Mouse (Mus musculus) testis, adult 2 months (tissue): ENCODE results near the gene Bpifb9a. TPM values are rescaled to one million over a fixed set of nuclear protein-coding genes. Genes with fewer than 3 reads are reported as not detected.
A peak's percentile ranks its signal among the peaks of the same experiment; 100 is the strongest.
"Not testable (repeated sequence)": the region's sequence is repeated elsewhere in the genome, so short reads cannot be mapped to it uniquely, and the experiment has no call there.

Experiments used
- H3K27ac ChIP-seq: fragments of 200-500 bp; 2 replicates; pipeline ENCODE4 v1.5.1; 2012; ENCODE audit warnings: low read depth, low read length; ENCODE audit not compliant: control insufficient read depth, insufficient read depth
- H3K27me3 ChIP-seq: fragments of 200-500 bp; 2 replicates; pipeline ENCODE4 v1.6.1; 2012; ENCODE audit warnings: mild to moderate bottlenecking, low read length, moderate library complexity; ENCODE audit not compliant: control insufficient read depth, insufficient read depth
- H3K36me3 ChIP-seq: fragments of 200-500 bp; 2 replicates; pipeline ENCODE4 v1.6.1; 2012; ENCODE audit warnings: mild to moderate bottlenecking, low read length; ENCODE audit not compliant: control insufficient read depth, insufficient read depth
- H3K4me1 ChIP-seq: fragments of 200-500 bp; 2 replicates; pipeline ENCODE4 v1.6.1; 2012; ENCODE audit warnings: low read length; ENCODE audit not compliant: control insufficient read depth, insufficient read depth
- H3K4me3 ChIP-seq: fragments of 200-500 bp; 2 replicates; pipeline ENCODE4 v1.5.1; 2012; ENCODE audit warnings: low read depth, mild to moderate bottlenecking, low read length, moderate library complexity, mixed read lengths; ENCODE audit not compliant: control insufficient read depth
- CTCF ChIP-seq: fragments of 200-500 bp; IDR thresholded peaks from 2 replicates; pipeline ENCODE4 v1.5.1; 2012; ENCODE audit warnings: low read depth, mild to moderate bottlenecking, inconsistent platforms, low read length, moderate library complexity; ENCODE audit not compliant: control insufficient read depth, insufficient read depth, insufficient replicate concordance
- POLR2A ChIP-seq: fragments of 200-500 bp; IDR thresholded peaks from 2 replicates; pipeline ENCODE4 v1.6.1; 2012; ENCODE audit warnings: low read depth, mild to moderate bottlenecking, inconsistent platforms, low read length, moderate library complexity; ENCODE audit not compliant: control insufficient read depth
- polyA plus RNA-seq: library from polyadenylated mRNA; depleted of rRNA; stranded (reverse); fragments of >200 nt; gene quantifications from 2 replicates; pipeline ENCODE4 v1.2.3, GENCODE M21; 2012

Gene Bpifb9a
- polyA plus RNA-seq, 1 experiment: not detected

- H3K4me3 ChIP-seq: no peak overlapping the region
- no peaks in the 10 kb centered on the region for H3K27me3 ChIP-seq
- no peak overlapping the region for H3K27ac ChIP-seq
- H3K36me3 ChIP-seq: no peaks in the 10 kb centered on the region
- H3K4me1 ChIP-seq: no peaks in the 10 kb centered on the region
- TF ChIP-seq POLR2A (no peak), CTCF (no peak)
These were observed 1.9 kb upstream of the Bpifb9a start for GRCm38 (mm10) chr2:154255770-154256169.

GRCm38 (mm10) chr2:154264397-154264796 lies 6.7 kb downstream of the Bpifb9a start:
- H3K27ac ChIP-seq, H3K27me3 ChIP-seq, H3K36me3 ChIP-seq, H3K4me1 ChIP-seq, H3K4me3 ChIP-seq: not testable (repeated sequence)

GRCm38 (mm10) chr2:154291866-154292265 lies 34.2 kb downstream of the Bpifb9a start:
- H3K27ac ChIP-seq, H3K4me1 ChIP-seq, H3K27me3 ChIP-seq, H3K36me3 ChIP-seq, H3K4me3 ChIP-seq: not testable (repeated sequence)

- no peaks in the 10 kb centered on the region for H3K4me1 ChIP-seq
- H3K27me3 ChIP-seq: no peaks in the 10 kb centered on the region
- peak overlapping the region; percentile 59; the same call in 1 of the 2 replicates for H3K27ac ChIP-seq
- no peak overlapping the region for H3K4me3 ChIP-seq
- no peak for TF ChIP-seq POLR2A
- TF ChIP-seq CTCF: no peak
- H3K36me3 ChIP-seq: peaks cover 2% of the 10 kb centered on the region; the same call in 1 of the 2 replicates
These were observed 35.2 kb downstream of the Bpifb9a start for GRCm38 (mm10) chr2:154292833-154293232.

- not testable (repeated sequence) for H3K4me3 ChIP-seq, H3K4me1 ChIP-seq, H3K27me3 ChIP-seq, H3K36me3 ChIP-seq, H3K27ac ChIP-seq
- TF ChIP-seq CTCF: peak; percentile 22; the same call in 1 of the 2 replicates
These were observed 37.1 kb downstream of the Bpifb9a start for GRCm38 (mm10) chr2:154294746-154295145.

GRCm38 (mm10) chr2:154300496-154300895 lies 42.8 kb downstream of the Bpifb9a start:
- peak; percentile 87; the same call in 1 of the 2 replicates for TF ChIP-seq CTCF
- no peak for TF ChIP-seq POLR2A
- Histone ChIP-seq H3K36me3 (no peaks in the 10 kb centered on the region), H3K4me3 (no peak overlapping the region), H3K27me3 (no peaks in the 10 kb centered on the region), H3K27ac (no peak overlapping the region), H3K4me1 (no peaks in the 10 kb centered on the region)

GRCm38 (mm10) chr2:154301763-154302162 lies 44.1 kb downstream of the Bpifb9a start:
- TF ChIP-seq CTCF (no peak), POLR2A (no peak)
- H3K27me3 ChIP-seq: no peaks in the 10 kb centered on the region
- no peak overlapping the region for H3K4me3 ChIP-seq
- H3K36me3 ChIP-seq: no peaks in the 10 kb centered on the region
- H3K4me1 ChIP-seq: no peaks in the 10 kb centered on the region
- no peak overlapping the region for H3K27ac ChIP-seq

GRCm38 (mm10) chr2:154304604-154305003 lies 47.0 kb downstream of the Bpifb9a start:
- not testable (repeated sequence) for H3K4me3 ChIP-seq, H3K4me1 ChIP-seq, H3K27me3 ChIP-seq, H3K36me3 ChIP-seq, H3K27ac ChIP-seq

GRCm38 (mm10) chr2:154306927-154307326 lies 49.3 kb downstream of the Bpifb9a start, which contains the start of gene Bpifb9b:
Gene Bpifb9b, plus strand, starts transcription at chr2:154307227.
- H3K4me1 ChIP-seq, H3K4me3 ChIP-seq, H3K36me3 ChIP-seq, H3K27ac ChIP-seq, H3K27me3 ChIP-seq: not testable (repeated sequence)

- not testable (repeated sequence) for H3K27ac ChIP-seq, H3K27me3 ChIP-seq, H3K36me3 ChIP-seq, H3K4me1 ChIP-seq, H3K4me3 ChIP-seq
These were observed 56.1 kb downstream of the Bpifb9a start for GRCm38 (mm10) chr2:154313771-154314170.
